Mouse (Mus musculus) spleen, adult 12 weeks (tissue): ENCODE measurements around the gene Rps16.

Source experiments
- DNase-seq: peaks from one replicate; pipeline ENCODE4 v3.0.0; 2022; ENCODE audit warnings: low spot score

Rps16 gene

DNA sequence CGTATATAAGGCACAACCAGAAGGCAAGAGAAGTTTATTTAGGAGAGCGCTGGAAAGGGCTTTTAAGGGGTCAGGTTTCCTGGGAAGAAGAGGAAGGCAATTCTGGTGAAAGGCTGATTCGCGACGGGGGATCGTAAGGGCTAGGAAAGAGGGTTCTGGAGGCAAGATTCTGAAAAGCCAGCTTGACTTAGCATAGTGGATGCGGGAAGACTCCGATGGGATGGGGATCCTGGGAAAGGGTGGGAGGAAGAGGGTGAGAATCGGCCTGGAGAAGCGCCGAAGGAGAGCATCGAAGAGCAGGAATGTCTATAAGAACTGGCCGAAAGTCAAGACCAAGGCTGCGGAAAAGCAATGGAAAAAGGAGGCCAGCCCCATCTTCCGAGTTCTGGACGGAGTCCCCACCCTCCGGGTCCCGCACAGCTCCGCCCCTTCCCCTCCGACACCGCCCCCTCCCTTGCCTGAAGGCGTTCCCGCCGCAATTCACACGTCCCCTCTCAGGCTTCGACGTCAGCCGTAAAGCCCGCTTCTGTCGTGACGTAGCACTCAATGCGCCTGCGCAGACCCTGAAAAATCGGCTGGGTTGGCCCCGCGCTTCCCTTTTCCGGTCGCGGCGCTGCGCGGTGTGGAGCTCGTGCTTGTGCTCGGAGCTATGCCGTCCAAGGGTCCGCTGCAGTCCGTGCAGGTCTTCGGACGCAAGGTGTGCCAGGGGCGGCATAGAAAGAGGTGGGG is at the start of gene Rps16:
Gene Rps16 (plus strand): TSS at position 498 of the 729 bp plus-strand sequence.
- peak; percentile 97 for DNase-seq

DNA sequence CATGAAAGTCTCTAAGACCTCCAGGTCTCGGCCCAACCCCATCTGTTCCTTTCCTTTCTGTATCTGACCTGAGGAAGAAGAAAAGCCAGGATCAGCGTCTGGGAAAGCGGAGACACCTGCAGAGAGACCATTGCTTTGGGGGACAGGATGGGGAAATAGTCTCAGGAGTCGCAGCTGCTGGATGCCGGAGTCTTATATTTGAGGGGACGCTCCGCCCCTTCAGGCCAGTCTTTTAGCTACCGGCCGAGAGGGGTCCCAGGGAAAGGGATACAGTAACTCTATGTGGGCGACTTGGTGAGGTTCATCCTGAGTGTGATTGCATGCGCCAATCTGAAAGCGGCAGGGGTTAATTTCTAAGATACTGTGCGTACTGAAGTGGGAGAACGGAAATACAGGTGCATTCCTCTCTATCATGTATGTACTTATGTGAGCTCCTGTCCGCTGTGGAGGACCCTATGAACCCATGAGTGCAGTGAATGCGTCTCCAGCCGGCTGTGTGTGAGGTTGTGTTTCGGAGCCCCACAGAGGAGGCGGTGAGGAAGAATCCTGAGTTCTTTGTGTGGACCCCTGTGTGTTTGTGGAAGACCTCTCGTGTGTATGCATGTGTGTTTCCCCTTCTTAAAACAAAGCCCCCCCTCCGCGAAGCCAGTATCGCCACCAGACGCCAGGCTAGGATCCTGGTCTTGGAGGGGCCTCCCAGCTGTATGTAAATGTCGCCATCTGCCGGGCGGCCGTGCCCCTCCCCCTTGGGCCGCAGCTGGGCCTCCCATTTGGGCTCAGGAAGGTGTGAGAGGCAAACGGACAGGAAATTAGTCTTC is 48.6 kb upstream of the Rps16 start, which contains the start of gene Dll3:
Gene Dll3 (minus strand): TSS at position 623 of the 818 bp plus-strand sequence.
- DNase-seq: no peak

- DNase-seq: no peak
Observed at GRCm38 (mm10) chr7:28305641-28306040, 44.8 kb upstream of the Rps16 start.

DNA sequence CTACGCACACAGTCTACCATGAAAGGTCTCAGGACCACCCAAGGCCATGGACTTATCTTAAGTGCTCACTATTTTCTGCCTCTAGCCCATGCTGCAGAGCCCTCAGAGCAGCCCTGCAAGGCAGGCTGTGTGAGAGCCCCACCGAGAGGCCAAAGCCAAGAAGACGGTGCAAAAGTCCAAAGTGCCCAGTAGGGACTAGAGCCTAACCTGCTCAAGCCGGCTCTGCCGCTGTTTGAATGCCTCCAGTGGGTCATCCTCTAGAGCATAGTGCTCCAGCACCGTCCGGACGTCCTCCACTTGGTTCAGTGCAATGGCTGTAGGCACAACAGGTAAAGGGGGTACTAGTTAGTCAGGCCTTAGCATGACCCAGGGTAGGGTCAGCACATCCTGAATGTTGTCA is 44.2 kb upstream of the Rps16 start:
- no peak for DNase-seq

GRCm38 (mm10) chr7:28309737-28310136 is 40.7 kb upstream of the Rps16 start:
- DNase-seq: no peak

DNA sequence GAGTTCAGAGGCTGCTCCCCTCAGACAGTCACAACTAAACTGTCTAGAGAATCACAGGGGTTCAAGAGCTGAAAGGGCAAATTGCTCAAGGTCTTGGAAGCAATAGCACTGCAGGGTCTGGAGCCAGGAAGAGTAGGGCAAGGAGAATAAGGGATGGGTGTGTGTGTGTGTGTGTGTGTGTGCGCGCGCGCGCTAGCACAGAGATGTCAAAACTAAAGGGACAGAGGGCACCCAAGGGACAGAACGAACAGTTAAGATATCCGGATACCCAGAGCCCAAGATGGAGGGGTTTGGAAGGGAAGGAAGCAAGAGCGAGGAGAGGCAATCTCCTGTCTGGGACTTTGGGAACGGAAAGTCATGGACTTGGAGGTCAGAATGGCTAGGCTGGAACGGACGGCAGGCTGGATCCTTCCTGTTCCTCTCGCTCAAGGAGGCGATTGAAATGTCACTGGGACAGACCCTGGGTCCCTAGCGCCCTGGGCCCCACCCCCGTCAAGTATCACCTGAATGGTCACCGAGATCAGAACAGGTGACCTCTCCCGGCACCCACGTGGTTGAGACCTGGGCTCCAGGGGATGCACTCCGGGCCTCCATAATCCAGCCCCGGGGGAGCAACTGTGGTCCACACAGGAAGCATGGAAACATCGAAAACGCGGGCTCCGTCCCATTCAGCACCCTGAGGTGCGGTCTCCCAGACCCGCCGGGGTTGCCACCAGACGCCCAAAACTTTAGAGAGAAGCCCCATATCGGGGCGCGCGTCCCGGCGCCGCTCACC is 39.1 kb upstream of the Rps16 start:
- DNase-seq: no peak

DNA sequence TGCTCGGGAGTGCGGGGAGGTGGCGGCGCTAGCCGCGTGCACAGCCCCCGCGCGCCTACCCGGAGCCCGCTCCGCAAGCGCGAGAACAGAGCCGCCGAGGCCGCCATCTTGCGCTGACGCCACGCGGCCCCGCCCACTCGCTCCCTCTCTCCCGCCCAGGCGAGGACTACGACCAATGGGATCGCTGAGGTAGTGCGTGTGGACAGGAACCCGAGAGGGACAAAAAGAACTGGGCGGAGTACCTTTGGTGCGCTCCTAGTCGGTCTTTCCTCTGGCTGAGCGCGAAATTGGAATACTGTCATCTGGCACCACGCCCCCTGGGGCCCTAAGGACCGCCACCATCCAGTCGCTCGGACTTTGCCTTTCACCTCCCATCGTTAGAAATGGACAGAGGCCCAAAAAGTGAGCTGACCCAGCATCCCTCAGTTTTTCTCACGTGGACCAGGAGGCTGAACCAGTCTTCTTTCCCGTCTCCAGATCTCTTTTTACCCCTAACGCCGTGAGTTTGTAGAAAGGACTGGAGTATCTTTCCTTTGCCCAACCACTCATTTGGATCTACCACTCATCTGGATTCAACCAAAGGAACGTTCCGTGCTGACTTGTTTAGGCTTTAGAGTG is 38.4 kb upstream of the Rps16 start, which contains the start of gene Timm50:
Gene Timm50 (minus strand): TSS at position 147 of the 618 bp plus-strand sequence.
- DNase-seq: peak; percentile 95

- no peak for DNase-seq
Observed at GRCm38 (mm10) chr7:28318036-28318435, 32.4 kb upstream of the Rps16 start.

GRCm38 (mm10) chr7:28318714-28319113 is 31.7 kb upstream of the Rps16 start:
- DNase-seq: no peak

DNA sequence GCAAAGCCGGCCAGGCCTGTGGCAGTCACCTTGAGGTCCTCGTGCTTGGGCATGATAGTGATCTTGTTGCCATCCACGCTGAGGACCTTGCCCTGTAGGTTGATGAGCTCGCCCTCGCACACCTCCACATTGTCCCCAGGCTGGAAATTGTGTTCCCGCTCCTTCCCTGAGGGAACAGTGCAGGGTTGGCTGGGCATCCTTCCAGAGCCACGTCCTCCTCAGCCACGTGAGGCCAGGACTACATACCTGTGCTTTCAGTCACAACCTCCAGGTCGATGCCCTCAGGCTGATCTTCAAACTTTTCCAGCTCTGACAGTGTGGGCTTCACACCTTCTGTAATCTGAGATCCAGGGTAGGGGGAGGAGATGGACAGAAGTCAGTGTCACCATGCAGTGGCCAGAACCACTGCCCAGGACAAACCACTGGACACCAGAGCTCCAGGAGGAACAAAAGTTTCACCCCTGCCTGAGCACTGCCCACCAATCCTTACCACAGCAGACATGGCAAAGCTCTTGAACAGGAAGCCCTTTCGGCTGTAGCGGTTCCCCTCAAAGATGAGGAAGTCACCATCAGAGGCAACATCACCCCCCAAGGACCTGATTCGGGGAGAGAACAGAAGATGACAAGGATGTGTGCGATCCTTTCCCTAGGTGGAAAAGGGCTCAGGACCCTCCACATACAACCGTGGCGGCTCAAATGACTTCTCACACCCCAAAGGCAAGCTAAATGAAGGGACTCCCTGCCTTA is 28.3 kb upstream of the Rps16 start:
- DNase-seq: no peak

- no peak for DNase-seq
Observed at GRCm38 (mm10) chr7:28325293-28325692, 25.2 kb upstream of the Rps16 start.

GRCm38 (mm10) chr7:28326457-28326856 is 24.0 kb upstream of the Rps16 start:
- no peak for DNase-seq

DNA sequence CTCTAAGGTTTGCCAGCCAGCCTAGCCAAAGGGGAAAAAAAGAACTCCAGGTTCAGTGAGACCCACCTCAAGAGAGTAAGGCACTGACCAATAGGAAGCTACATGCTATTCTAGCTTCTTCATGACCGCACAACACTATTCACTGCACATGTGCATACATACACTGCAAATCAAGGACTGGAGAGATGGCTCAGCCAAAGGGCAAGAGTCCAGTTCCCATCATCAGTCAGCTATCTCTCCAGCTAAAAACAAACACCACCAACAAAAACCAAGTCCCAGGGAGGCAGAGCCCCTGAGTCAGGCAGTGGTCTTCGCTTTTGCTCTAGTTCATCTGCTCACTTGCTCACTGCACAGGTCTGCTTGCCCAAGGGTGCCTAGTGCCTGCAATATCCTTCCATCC is 22.2 kb upstream of the Rps16 start:
- DNase-seq: no peak

DNA sequence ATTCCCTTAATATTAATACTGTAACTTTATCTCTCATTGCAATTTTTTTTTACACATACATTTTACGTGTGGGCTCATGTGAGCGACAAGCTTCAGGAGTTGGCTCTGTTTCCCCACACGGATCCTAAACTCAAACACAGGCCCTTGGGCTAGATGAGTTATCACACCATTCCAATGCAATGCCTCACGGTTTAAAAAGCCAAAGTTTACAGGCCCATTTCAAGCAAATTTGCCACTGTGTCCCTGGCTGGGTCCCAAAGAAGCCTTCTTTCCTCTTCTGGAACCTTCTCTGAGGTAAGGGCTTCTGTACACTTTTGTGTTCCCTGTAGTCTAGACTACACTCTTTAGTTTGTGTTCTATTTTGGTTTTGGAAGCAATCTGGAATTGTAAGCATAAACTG is 15.9 kb upstream of the Rps16 start:
- DNase-seq: no peak

GRCm38 (mm10) chr7:28335471-28335870 is 15.0 kb upstream of the Rps16 start:
- DNase-seq: no peak

DNA sequence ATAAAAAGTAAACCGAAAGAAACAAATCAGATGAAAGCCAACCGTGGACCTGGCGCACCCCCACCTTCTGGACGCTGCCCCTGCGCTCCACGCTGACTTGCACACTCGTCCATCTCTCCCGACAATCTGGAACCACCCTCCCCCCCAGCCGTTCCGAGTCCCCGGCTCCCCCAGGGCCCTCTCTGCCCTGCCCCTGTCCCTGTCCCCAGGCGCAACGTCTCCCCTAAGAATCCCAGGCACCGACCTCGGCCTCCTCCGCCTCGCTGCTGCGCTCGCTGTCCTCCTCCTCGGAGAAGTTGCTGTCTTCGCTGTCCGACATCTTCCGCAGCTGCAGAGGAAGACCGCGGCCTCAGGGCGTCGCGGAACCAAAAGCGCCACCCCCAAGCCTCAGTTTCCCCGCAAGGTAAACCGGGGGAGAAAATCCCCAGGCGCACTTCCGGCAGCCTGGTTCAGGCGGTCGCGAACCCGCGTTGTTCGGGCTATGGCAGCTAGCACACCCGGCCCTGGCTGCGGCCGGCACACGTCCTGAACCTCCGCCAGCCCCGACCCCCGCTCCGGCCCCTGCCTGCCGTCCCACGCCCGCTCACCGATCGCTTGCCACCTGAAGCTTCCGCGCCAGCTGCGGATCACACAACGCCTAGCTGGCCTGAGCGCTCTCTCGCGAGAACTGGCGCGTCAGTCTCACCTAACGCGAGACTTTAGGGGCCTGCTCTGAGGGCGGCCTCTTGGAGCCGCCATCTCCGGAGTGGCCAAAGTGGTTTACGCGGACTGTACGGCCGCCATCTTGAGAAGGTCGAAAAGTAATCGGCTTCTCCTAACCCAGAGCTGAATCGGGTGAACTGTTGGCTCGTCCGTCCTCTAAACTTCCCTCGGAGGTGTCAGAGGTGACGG is 12.1 kb upstream of the Rps16 start, which contains the start of gene Supt5:
Gene Supt5 (minus strand): TSS at position 639 of the 891 bp plus-strand sequence.
- DNase-seq: peak; percentile 93

- peak; percentile 50 for DNase-seq
Observed at GRCm38 (mm10) chr7:28339213-28339917, 11.1 kb upstream of the Rps16 start.

- no peak for DNase-seq
Observed at GRCm38 (mm10) chr7:28341381-28341780, 9.1 kb upstream of the Rps16 start.

DNA sequence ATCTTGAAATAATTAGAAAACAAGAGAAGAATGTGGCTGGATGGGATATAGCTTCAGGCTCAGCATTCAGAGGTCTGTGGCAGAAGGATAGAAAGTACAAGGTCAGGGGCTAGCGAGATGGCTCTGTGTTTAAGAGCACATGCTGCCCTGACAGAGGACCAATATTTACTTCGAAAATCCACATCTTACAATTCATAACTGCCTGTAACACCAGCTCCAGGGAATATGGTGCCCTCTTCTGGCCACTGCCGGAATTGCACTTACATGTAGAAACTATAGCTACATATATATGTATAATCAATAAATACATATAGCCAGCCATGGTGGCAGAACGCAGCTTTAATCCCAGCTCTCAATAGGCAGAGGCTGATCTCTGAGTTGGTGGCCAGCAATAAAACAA is 5.8 kb upstream of the Rps16 start:
- DNase-seq: peak; percentile 77
